Mouse (Mus musculus): ENCODE data around the gene 1700029I15Rik.
"Not testable (repeated sequence)": the region's sequence is repeated elsewhere in the genome, so short reads cannot be mapped to it uniquely, and the experiment has no call there.

The 1700029I15Rik gene

GRCm38 (mm10) chr2:92388891-92389641 is 6.7 kb downstream of the 1700029I15Rik start:
- in situ Hi-C loops (cut with MboI; ENCODE audit: low pct_unique_long_range_greater_than_20kb in 1 of 2, low sequenced_read_pairs in 2 of 2, unreplicated experiment in 1 of 2) = no loop called here

- in situ Hi-C loops (cut with MboI; ENCODE audit: low pct_unique_long_range_greater_than_20kb in 1 of 2, low sequenced_read_pairs in 2 of 2, unreplicated experiment in 1 of 2) = no loop called here
These were observed 7.3 kb downstream of the 1700029I15Rik start for GRCm38 (mm10) chr2:92389645-92390044.

- in situ Hi-C loops (cut with MboI; ENCODE audit: low pct_unique_long_range_greater_than_20kb in 1 of 2, low sequenced_read_pairs in 2 of 2, unreplicated experiment in 1 of 2) = no loop called here
These were observed 8.0 kb downstream of the 1700029I15Rik start for GRCm38 (mm10) chr2:92390206-92390930.

- in situ Hi-C loops (cut with MboI; ENCODE audit: low pct_unique_long_range_greater_than_20kb in 1 of 2, low sequenced_read_pairs in 2 of 2, unreplicated experiment in 1 of 2) = no loop called here
These were observed 8.8 kb downstream of the 1700029I15Rik start for GRCm38 (mm10) chr2:92391116-92391515.

GRCm38 (mm10) chr2:92391703-92392317 is 9.5 kb downstream of the 1700029I15Rik start:
- in situ Hi-C loops (cut with MboI; ENCODE audit: low pct_unique_long_range_greater_than_20kb in 1 of 2, low sequenced_read_pairs in 2 of 2, unreplicated experiment in 1 of 2) = no loop called here

GRCm38 (mm10) chr2:92392318-92393264 is 10.3 kb downstream of the 1700029I15Rik start:
- in situ Hi-C loops (cut with MboI; ENCODE audit: low pct_unique_long_range_greater_than_20kb in 1 of 2, low sequenced_read_pairs in 2 of 2, unreplicated experiment in 1 of 2) = no loop called here

GRCm38 (mm10) chr2:92395535-92395934 is 13.2 kb downstream of the 1700029I15Rik start:
- in situ Hi-C loops (cut with MboI; ENCODE audit: low pct_unique_long_range_greater_than_20kb in 1 of 2, low sequenced_read_pairs in 2 of 2, unreplicated experiment in 1 of 2) = no loop called here

GRCm38 (mm10) chr2:92397436-92397835 is 15.1 kb downstream of the 1700029I15Rik start:
- in situ Hi-C loops (cut with MboI; ENCODE audit: low pct_unique_long_range_greater_than_20kb in 1 of 2, low sequenced_read_pairs in 2 of 2, unreplicated experiment in 1 of 2) = no loop called here

- in situ Hi-C loops (cut with MboI; ENCODE audit: low pct_unique_long_range_greater_than_20kb in 1 of 2, low sequenced_read_pairs in 2 of 2, unreplicated experiment in 1 of 2) = not testable (repeated sequence)
These were observed 17.5 kb downstream of the 1700029I15Rik start for GRCm38 (mm10) chr2:92399877-92400276.

GRCm38 (mm10) chr2:92400682-92401081 is 18.3 kb downstream of the 1700029I15Rik start:
- in situ Hi-C loops (cut with MboI; ENCODE audit: low pct_unique_long_range_greater_than_20kb in 1 of 2, low sequenced_read_pairs in 2 of 2, unreplicated experiment in 1 of 2) = no loop called here

GRCm38 (mm10) chr2:92401091-92401561 is 18.8 kb downstream of the 1700029I15Rik start, which contains the start of gene Mapk8ip1:
Gene Mapk8ip1 (minus strand): TSS chr2:92401263.
- in situ Hi-C loops (cut with MboI; ENCODE audit: low pct_unique_long_range_greater_than_20kb in 1 of 2, low sequenced_read_pairs in 2 of 2, unreplicated experiment in 1 of 2) = no loop called here

- in situ Hi-C loops (cut with MboI; ENCODE audit: low pct_unique_long_range_greater_than_20kb in 1 of 2, low sequenced_read_pairs in 2 of 2, unreplicated experiment in 1 of 2) = no loop called here
These were observed 20.4 kb downstream of the 1700029I15Rik start for GRCm38 (mm10) chr2:92402591-92403326.

- in situ Hi-C loops (cut with MboI; ENCODE audit: low pct_unique_long_range_greater_than_20kb in 1 of 2, low sequenced_read_pairs in 2 of 2, unreplicated experiment in 1 of 2) = no loop called here
These were observed 21.5 kb downstream of the 1700029I15Rik start for GRCm38 (mm10) chr2:92403776-92404319.

- in situ Hi-C loops (cut with MboI; ENCODE audit: low pct_unique_long_range_greater_than_20kb in 1 of 2, low sequenced_read_pairs in 2 of 2, unreplicated experiment in 1 of 2) = no loop called here
These were observed 22.4 kb downstream of the 1700029I15Rik start for GRCm38 (mm10) chr2:92404737-92405136.

GRCm38 (mm10) chr2:92405687-92406086 is 23.3 kb downstream of the 1700029I15Rik start:
- in situ Hi-C loops (cut with MboI; ENCODE audit: low pct_unique_long_range_greater_than_20kb in 1 of 2, low sequenced_read_pairs in 2 of 2, unreplicated experiment in 1 of 2) = no loop called here

GRCm38 (mm10) chr2:92408309-92409045 is 26.1 kb downstream of the 1700029I15Rik start:
- in situ Hi-C loops (cut with MboI; ENCODE audit: low pct_unique_long_range_greater_than_20kb in 1 of 2, low sequenced_read_pairs in 2 of 2, unreplicated experiment in 1 of 2) = no loop called here

GRCm38 (mm10) chr2:92411705-92412104 is 29.4 kb downstream of the 1700029I15Rik start:
- in situ Hi-C loops (cut with MboI; ENCODE audit: low pct_unique_long_range_greater_than_20kb in 1 of 2, low sequenced_read_pairs in 2 of 2, unreplicated experiment in 1 of 2) = no loop called here
